In the genomic region with DNA sequence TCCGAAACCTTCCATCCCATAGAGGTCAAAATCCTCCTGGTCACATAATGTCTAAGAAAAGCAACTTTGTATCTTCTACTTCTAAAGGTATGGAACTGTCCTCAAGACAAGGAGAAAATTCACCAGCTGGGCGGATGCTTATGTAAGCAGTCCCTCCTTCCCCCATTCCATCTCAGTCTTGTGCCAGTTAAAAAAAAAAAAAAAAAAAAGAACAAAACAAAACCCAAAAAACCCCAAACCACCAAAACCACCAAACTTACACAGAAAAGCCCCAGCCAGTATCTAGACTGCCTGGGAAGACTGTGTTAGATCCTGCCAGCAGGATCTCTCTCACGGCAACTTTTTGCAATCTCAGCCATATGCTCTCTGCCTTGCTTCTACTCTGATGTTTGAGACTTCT, we compare ENCODE assay signal across 20 mouse cellular contexts.
DNase-seq lines count a peak whose midpoint lies in the region; ATAC-seq and TF ChIP-seq lines count a peak whose summit lies in the region.
"Had no signal": no experiment of that assay in that cellular context is flagged by ENCODE, and none has a peak within 500 bp of the region (broad histone marks: within the 10 kb centered on the region; RNA-seq: fewer than 3 reads in every experiment).

No protein-coding gene starts in this region.

- H3K4me1 ChIP-seq in midbrain, embryonic 11.5 days (ENCODE audit: control insufficient read depth, insufficient read depth, low read length), result no peaks in the 10 kb centered on the region
- H3K4me1 ChIP-seq in midbrain, postnatal 0 days (ENCODE audit: insufficient read depth, low read length), result no peaks in the 10 kb centered on the region
- H3K4me1 ChIP-seq: embryonic facial prominence, embryonic 12.5 days; forebrain, embryonic 13.5 days; forebrain, embryonic 15.5 days had no signal

- H3K9ac ChIP-seq in midbrain, embryonic 11.5 days (ENCODE audit: low read length), result no peak overlapping the region
- no peak overlapping the region for H3K9ac ChIP-seq in midbrain, postnatal 0 days (replicated peaks; ENCODE audit: low read length, poor library complexity, severe bottlenecking)
- H3K9ac ChIP-seq: embryonic facial prominence, embryonic 12.5 days; forebrain, embryonic 13.5 days; forebrain, embryonic 15.5 days; forebrain, postnatal 0 days had no signal

- H3K9me3 ChIP-seq in midbrain, embryonic 11.5 days (ENCODE audit: control insufficient read depth, low read length), result no peaks in the 10 kb centered on the region
- H3K9me3 ChIP-seq in midbrain, postnatal 0 days (ENCODE audit: low read length), result no peaks in the 10 kb centered on the region
- H3K9me3 ChIP-seq: embryonic facial prominence, embryonic 10.5 days; embryonic facial prominence, embryonic 12.5 days; forebrain, embryonic 13.5 days; forebrain, embryonic 15.5 days had no signal

- H3K27me3 ChIP-seq in midbrain, embryonic 11.5 days (ENCODE audit: control insufficient read depth, insufficient read depth, low read length), result no peaks in the 10 kb centered on the region
- no peaks in the 10 kb centered on the region for H3K27me3 ChIP-seq in midbrain, postnatal 0 days (ENCODE audit: insufficient read depth, low read length)
- H3K27me3 ChIP-seq: embryonic facial prominence, embryonic 12.5 days; forebrain, embryonic 13.5 days; forebrain, embryonic 15.5 days had no signal

- TF ChIP-seq CTCF in midbrain, postnatal 0 days (IDR thresholded peaks at IDR 0.05), result no peak

- no peak overlapping the region for H3K4me3 ChIP-seq in midbrain, embryonic 11.5 days (ENCODE audit: low read depth, low read length)
- no peak overlapping the region for H3K4me3 ChIP-seq in midbrain, postnatal 0 days (ENCODE audit: low read depth, low read length)
- H3K4me3 ChIP-seq: embryonic facial prominence, embryonic 10.5 days; embryonic facial prominence, embryonic 12.5 days; forebrain, embryonic 13.5 days; forebrain, embryonic 15.5 days had no signal

- DNase-seq in frontal cortex, postnatal 36 days (ENCODE audit: low spot score in 2 of 2), result no peak
- DNase-seq in midbrain, embryonic 11.5 days (ENCODE audit: low spot score, missing footprints), result peak; percentile 28
- DNase-seq in midbrain, postnatal 0 days (ENCODE audit: low spot score), result no peak
- DNase-seq in urinary bladder, postnatal 36 days (ENCODE audit: low spot score in 2 of 2), result no peak
- DNase-seq: adrenal gland, adult 2 months; adrenal gland, postnatal 10 days; adrenal gland, postnatal 25 days; B cell, adult 2 months; cerebellum, adult 11-12 months; cerebellum, adult 2 months; cerebellum, adult 9-10 months; cerebellum, postnatal 10 days; cerebellum, postnatal 25 days; forebrain, postnatal 0 days had no signal

- no peak overlapping the region for H3K4me2 ChIP-seq in midbrain, embryonic 11.5 days
- no peak overlapping the region for H3K4me2 ChIP-seq in midbrain, postnatal 0 days (ENCODE audit: low read depth, low read length, poor library complexity, severe bottlenecking)
- H3K4me2 ChIP-seq: embryonic facial prominence, embryonic 12.5 days; forebrain, embryonic 13.5 days; forebrain, embryonic 15.5 days had no signal

- 78% methylated on average over 3 of the region's 3 CpGs for WGBS in midbrain, embryonic 11.5 days
- WGBS in midbrain, postnatal 0 days, result 90% methylated on average over 3 of the region's 3 CpGs

- no peaks in the 10 kb centered on the region for H3K36me3 ChIP-seq in midbrain, embryonic 11.5 days (ENCODE audit: control insufficient read depth, insufficient read depth, low read length)
- H3K36me3 ChIP-seq in midbrain, postnatal 0 days (ENCODE audit: insufficient read depth, low read length), result no peaks in the 10 kb centered on the region
- H3K36me3 ChIP-seq: embryonic facial prominence, embryonic 10.5 days; embryonic facial prominence, embryonic 12.5 days; forebrain, embryonic 15.5 days had no signal

- peak; percentile 87 for ATAC-seq in frontal cortex, adult (ENCODE audit: low TSS enrichment)
- no peak for ATAC-seq in midbrain, embryonic 11.5 days (ENCODE audit: low FRiP score)
- no peak for ATAC-seq in midbrain, postnatal 0 days (ENCODE audit: low FRiP score)
- ATAC-seq: CD4-positive, CD25-positive, alpha-beta regulatory T cell, adult 4 months; forebrain, embryonic 13.5 days; forebrain, embryonic 15.5 days; forebrain, postnatal 0 days had no signal

- no peak overlapping the region for H3K27ac ChIP-seq in midbrain, embryonic 11.5 days (ENCODE audit: low read depth, low read length)
- no peak overlapping the region for H3K27ac ChIP-seq in midbrain, postnatal 0 days (ENCODE audit: low read depth, low read length)
- H3K27ac ChIP-seq: embryonic facial prominence, embryonic 10.5 days; embryonic facial prominence, embryonic 12.5 days; forebrain, embryonic 13.5 days; forebrain, embryonic 15.5 days had no signal
